Mouse (Mus musculus): Measurements from ENCODE around the gene Klhdc3. TPM values are rescaled to one million over a fixed set of nuclear protein-coding genes. Genes with fewer than 3 reads are reported as not detected.

Klhdc3 gene
- total RNA-seq, 2 experiments from 2014 or later: 163 to 173 TPM

DNA sequence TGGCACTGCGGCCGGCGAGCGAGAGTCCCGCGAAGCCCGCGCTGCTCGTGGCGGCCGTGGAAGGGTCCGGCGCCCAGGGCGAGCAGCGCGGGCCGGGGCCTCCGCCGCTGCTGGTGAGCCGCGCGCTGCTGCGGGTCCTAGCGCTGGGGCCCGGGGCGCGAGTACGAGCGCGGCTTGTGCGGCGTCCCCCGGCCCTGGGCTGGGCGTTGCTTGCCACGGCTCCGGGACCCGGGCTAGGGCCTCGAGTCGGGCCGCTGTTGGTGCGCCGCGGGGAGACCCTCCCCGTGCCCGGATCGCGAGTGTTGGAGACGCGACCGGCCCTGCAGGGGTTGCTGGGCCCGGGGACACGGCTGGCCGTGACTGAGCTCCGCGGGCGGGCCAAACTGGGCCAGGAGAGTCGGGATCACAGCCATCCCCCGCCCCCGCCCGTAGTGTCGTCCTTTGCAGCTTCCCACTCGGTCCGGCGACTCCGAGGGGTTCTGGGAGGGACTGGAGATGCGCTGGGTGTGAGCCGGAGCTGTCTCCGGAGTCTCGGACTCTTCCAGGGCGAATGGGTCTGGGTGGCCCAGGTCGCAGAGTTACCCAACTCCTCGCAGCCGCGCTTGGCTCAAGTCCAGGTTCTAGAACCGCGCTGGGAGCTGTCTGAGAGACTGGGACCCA, 31.0 kb upstream of the Klhdc3 start:
- peak overlapping the region; percentile 85 for H3K4me3 ChIP-seq
- no peak for DNase-seq (ENCODE audit: low spot score in 2 of 2)
- no peak for TF ChIP-seq CTCF (conservative IDR thresholded peaks at IDR 0.05)
- H3K27ac ChIP-seq: peak overlapping the region; percentile 86

DNA sequence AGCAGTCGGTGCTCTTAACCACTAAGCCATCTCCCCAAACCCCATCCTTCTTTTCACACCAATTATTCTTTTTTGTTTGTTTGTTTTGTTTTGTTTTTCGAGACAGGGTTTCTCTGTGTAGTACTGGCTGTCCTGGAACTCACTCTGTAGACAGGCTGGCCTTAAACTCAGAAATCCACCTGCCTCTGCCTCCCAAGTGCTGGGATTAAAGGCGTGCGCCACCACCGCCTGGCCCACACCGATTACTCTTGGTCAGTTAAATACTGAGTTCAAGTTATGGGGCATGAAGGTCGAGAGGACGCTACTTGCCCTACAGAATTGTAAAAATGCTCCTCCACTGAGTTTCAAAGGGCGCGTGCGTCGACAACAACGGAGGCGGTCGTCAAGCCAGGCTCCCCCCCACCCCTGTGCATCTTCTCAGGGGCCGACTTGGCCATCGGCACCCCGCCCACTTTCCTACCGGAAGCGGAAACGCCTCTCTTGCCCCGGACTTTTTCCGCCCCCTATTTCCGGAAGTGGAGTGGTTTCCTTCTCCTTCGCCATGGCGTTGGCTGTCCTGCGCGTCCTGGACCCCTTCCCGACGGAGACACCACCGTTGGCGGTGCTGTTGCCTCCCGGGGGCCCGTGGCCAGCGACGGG, 30.4 kb upstream of the Klhdc3 start, which contains the start of gene Pex6:
Pex6 (plus strand) TSS at position 505 of the 639 bp plus-strand sequence.
- peak within 1 kb of the TSS; percentile 86 for H3K27ac ChIP-seq
- TF ChIP-seq CTCF (conservative IDR thresholded peaks at IDR 0.05): no peak
- peak; percentile 93 to 94 for DNase-seq (ENCODE audit: low spot score in 2 of 2)
- H3K4me3 ChIP-seq: peak within 1 kb of the TSS; percentile 85

DNA sequence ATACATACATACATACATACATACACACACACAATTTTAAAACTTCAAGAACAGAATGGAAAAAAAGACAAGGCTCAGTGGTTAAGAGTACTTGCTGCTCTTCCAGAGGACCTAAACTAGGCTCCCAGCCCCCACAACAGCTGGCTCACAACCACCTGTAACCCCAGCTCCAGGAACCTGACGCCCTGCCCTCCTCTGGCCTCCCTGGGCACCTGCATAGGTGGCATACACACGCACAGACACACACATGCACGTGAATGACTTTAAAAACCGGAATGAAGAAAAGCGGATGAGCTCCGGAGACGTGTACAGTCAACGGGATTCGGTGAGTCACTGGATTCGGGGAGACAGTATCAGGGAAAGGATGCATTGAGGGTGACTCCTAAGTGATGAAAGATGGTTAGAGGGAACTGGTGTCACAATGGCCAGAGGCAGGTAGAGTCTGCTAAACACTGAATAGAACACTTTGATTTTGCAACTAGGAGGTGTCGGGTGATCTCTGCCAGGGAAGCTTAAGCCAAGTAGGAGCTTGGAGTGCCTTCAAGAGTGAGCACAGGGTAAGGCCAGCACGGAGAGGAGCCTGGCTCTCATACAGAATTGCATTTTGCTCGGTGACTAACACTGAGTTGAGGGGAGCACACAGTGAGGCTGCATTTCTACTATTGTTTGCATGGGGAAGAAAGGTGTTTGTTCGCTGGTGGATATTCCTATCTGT, 25.8 kb upstream of the Klhdc3 start:
- no peak overlapping the region for H3K4me3 ChIP-seq
- DNase-seq (ENCODE audit: low spot score in 2 of 2): no peak
- no peak for TF ChIP-seq CTCF (conservative IDR thresholded peaks at IDR 0.05)
- H3K27ac ChIP-seq: no peak overlapping the region

DNA sequence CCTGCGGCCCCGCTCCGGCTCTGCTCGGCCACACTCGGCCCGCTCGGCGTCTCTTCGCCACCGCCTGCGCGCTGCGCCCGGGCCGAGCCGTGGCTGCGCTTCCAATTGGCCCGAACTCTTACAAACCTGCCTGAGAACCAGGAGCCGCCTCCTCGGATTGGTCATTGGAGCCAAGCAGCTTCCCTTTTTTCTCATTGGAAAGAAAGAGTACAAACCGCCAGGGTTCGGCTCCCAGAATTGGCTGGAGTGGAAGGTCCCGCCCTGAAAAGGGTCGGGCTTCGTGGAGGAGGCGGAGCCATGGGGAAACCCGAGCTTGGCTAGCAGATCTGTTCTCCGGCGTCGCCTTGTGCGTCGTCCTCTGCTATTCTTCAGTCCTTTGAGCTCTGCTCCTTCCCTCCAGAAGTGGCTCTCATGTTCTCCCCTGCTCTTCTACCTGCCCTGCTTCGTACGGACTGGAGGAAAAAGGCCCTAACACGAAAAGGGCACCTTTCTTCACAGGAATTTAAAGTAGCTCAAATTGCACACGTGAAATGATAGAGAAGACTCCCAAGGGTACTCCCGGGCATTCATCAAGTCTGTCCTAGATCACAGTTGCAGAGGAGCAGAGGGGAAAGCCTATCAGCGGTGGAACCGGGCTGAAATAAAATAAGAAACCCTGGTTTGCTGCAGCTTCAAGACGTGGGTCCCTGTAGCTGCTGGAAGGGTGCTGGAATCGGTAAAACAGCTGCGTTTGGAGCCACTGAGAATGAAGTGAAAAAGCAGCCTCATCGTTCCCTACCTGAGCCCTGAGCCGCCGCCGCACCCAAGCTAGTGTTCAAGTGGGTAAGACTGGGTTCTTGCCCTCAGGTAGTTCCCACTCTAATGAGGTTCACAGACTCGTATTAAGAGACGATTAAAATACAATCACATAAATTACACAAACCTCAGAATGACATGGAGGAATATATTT, 24.4 kb upstream of the Klhdc3 start, which contains the start of gene Ppp2r5d:
Ppp2r5d (minus strand) TSS at position 225 of the 949 bp plus-strand sequence.
- peak within 1 kb of the TSS; percentile 95 for H3K27ac ChIP-seq
- DNase-seq (ENCODE audit: low spot score in 2 of 2): peak; percentile 95 to 98
- TF ChIP-seq CTCF (conservative IDR thresholded peaks at IDR 0.05): peak; percentile 47
- H3K4me3 ChIP-seq: peak within 1 kb of the TSS; percentile 93

DNA sequence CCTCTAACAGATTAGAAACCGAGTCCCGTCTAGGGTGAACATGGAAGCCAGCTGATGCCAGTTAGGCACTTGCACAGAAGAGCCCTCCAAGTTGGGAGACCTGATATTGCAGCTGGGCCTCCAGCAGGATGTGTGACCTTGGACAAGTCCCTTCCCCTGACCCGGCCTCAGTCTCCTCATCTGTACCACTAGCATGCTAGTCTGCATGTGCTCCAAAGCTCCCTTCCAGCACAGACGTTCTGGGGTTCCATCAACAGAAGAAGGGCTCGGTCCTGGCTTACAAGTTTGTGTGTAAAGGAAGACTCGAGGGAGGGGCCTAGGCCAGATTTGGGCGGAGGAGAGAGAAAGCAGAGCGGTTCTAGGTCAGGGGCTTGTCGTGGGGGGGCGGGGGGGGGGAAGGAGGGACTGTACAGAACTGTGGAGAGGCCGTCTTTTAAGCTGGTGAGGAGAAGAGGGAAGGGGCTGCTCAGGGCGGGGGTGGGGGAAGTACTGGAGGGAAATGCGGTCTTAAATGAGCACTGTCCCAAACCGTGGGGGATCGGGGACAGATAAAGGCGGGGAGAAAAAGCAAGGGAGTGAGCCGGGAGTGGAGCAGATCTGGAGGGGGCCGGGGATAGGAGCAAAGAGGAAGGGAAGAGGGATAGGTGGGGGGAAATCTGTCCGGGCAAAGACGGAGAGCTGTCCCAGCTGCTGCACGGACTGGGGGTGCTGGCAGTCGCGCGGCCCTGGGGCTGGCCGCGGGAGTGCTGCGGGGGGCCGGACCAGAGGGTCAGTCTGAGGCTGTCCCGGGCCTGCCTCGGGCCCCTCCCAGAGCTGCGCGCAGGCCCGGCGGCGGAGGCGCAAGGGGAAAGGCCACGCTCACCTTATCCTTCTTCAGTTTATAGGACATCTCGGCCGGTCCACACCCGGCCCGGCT, 23.5 kb upstream of the Klhdc3 start:
- peak overlapping the region; percentile 93 for H3K4me3 ChIP-seq
- peak overlapping the region; percentile 95 for H3K27ac ChIP-seq
- TF ChIP-seq CTCF (conservative IDR thresholded peaks at IDR 0.05): no peak
- DNase-seq (ENCODE audit: low spot score in 2 of 2): no peak

DNA sequence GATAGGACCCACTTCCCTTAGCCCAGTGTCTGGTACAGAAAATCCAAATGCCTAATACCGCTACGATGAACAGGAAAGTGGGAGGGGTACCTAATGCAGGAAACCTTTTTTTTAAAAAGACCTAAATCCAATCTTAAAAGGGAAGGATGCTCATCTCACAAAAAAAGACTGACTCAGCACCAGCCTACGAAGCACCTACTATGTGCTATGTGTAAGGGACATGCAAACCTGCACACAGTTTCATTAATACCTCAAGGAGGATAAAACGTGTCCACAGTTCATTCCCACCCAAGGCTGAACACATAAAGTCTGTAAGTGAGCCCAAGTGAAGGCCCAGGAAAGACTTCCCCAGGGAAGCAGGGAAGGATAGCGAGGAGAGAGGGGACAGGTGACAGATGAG, 21.8 kb upstream of the Klhdc3 start:
- Histone ChIP-seq H3K4me3 (peak overlapping the region; percentile 93), H3K27ac (peak overlapping the region; percentile 78)
- TF ChIP-seq CTCF (conservative IDR thresholded peaks at IDR 0.05): no peak
- no peak for DNase-seq (ENCODE audit: low spot score in 2 of 2)

DNA sequence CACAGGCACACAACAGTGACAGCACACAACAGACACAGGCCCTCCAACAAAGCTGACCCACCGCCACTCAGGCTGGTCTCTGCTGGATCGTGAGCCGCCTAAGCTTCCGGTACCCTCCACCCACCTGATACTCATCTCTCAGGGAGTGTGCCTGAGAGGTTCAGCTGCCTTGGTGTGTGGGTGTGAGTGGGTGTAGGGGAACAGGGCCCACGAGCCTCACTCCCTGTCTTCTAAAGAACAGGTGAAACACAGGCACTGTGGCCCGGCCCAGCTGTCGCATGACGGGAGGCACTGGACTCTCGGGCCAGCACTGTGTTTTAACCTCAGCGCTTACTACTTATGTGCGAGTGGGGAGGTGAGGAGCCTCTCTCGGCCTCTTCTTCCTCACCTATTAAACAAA, 21.4 kb upstream of the Klhdc3 start:
- peak overlapping the region; percentile 78 for H3K27ac ChIP-seq
- no peak for DNase-seq (ENCODE audit: low spot score in 2 of 2)
- TF ChIP-seq CTCF (conservative IDR thresholded peaks at IDR 0.05): no peak
- H3K4me3 ChIP-seq: peak overlapping the region; percentile 93

DNA sequence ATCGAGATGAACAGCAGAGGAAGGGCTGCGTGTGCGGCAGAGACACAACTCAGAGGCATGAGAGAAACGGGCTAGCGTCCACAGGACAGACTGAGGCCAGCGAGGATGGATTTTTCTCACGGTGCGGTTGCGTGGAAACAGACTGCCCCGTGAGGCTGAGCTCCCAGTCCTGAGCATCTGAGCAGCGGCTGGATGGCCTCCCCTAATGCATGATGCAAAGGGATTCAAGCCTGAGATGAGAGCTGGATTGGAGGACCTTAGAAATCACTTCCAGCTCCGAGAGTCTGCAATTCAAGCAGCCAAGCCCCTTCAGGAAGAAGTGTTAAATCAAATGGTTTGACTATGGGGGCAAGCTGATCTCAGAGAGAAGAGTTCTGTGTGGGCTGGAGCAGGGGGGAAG, 20.8 kb upstream of the Klhdc3 start:
- DNase-seq (ENCODE audit: low spot score in 2 of 2): no peak
- TF ChIP-seq CTCF (conservative IDR thresholded peaks at IDR 0.05): no peak
- Histone ChIP-seq H3K27ac (peak overlapping the region; percentile 78), H3K4me3 (peak overlapping the region; percentile 93)

DNA sequence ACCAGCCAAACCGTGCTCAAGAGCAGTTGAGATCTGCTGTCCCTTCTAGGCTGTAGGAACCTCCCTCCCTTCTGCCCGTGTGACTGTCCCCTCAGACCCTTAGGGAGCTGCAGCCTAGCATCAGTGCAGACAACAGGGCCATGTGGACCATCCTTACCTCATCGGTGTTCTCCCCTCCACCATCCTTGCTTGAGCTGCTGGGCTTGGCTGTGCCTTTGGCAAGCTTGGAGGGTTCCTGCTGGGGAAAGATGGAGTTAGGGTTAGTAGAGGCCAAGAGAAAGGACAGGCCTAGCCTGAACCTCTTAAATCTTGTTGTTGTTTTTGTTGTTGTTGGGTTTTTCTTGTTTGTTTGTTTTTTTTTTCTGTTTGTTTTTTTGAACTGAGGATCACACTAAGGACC, 19.2 kb upstream of the Klhdc3 start:
- DNase-seq (ENCODE audit: low spot score in 2 of 2): no peak
- no peak for TF ChIP-seq CTCF (conservative IDR thresholded peaks at IDR 0.05)
- no peak overlapping the region for H3K27ac ChIP-seq
- no peak overlapping the region for H3K4me3 ChIP-seq

DNA sequence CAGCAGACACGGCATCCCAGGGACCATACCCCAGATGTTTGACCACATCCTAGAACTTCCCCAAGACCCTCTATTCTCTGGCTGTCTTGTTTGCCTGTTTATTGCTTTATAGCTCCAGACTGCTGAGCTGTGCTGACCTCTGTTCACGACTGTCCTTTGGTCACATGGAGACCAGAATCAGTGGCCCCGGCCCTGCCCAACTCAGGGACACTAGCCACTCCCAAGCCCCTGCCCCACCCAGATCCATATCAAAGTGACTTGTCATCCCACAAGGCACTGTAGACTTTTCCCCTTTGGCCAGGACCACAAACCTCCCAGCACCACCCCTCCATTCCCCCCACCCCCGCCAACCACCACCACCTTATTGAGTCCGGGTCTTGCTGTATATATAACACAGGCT, 18.5 kb upstream of the Klhdc3 start:
- Histone ChIP-seq H3K4me3 (no peak overlapping the region), H3K27ac (no peak overlapping the region)
- TF ChIP-seq CTCF (conservative IDR thresholded peaks at IDR 0.05): no peak
- no peak for DNase-seq (ENCODE audit: low spot score in 2 of 2)

DNA sequence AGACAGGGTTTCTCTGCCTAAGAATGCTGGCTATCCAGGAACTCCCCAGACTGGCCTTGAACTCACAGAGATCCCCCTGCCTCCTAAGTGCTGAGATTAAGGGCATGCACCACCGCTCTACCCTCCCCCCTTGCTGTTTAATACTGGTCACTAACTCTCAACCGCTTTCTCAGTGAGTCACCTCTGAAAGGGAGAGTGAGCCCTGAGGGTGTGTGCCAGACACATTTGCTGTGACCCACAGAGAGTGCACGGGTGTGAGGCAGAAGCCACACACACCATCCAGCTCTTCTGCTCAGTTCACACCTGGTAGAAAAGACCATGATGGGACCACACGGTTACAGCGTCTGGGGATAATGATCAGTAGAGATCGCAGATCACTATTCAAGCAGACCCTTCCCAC, 17.8 kb upstream of the Klhdc3 start:
- no peak for DNase-seq (ENCODE audit: low spot score in 2 of 2)
- no peak for TF ChIP-seq CTCF (conservative IDR thresholded peaks at IDR 0.05)
- H3K27ac ChIP-seq: no peak overlapping the region

More for the DNA sequence above, 17.8 kb upstream of the Klhdc3 start:
- no peak overlapping the region for H3K4me3 ChIP-seq
